Mouse (Mus musculus) small intestine, adult 2 months (tissue): ENCODE measurements around the gene Ppp1r1c.

ENCODE experiments used
- CTCF ChIP-seq: fragments of 200-500 bp; IDR thresholded peaks from 2 replicates; pipeline ENCODE4 v1.5.1; 2012; ENCODE audit warnings: low read depth, mild to moderate bottlenecking, control low read depth, inconsistent platforms, low read length, moderate library complexity, mixed read lengths; ENCODE audit not compliant: insufficient replicate concordance, insufficient read length; ENCODE audit errors: extremely low read depth
- POLR2A ChIP-seq: fragments of 200-500 bp; IDR thresholded peaks from 2 replicates; pipeline ENCODE4 v1.6.1; 2012; ENCODE audit warnings: low read depth, mild to moderate bottlenecking, control low read depth, inconsistent platforms, low read length, moderate library complexity

DNA sequence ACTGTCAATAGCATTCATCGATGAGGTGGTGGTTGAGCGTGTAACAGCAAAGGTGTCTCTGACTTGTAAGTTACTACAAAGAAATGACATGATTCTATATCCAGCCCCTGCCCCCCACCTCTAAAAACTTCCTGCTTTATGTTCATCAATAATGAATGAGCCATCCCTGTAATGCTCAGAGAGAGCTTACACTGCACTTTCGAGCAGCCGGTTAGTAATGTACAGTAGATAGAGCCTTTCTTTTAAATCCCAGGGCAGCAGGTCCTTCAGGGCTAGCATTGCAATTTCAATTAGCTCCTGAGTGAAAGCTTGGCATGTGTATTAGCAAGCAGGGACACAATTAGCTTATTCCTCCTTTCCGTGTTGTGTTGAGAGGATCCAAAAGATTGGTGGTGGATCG is at the start of gene Ppp1r1c:
- TF ChIP-seq CTCF (no peak), POLR2A (no peak)
